Mouse (Mus musculus) brain, embryonic 14.5 days (tissue): ENCODE measurements around the gene Zfp704. TPM values are rescaled to one million over a fixed set of nuclear protein-coding genes. Genes with fewer than 3 reads are reported as not detected.

Experiments used
- DNase-seq: peaks from one replicate; pipeline ENCODE4 v3.0.0-alpha.2; 2011; ENCODE audit warnings: low read depth
- CTCF ChIP-seq: fragments of 200-500 bp; IDR thresholded peaks from 2 replicates; pipeline ENCODE4 v1.5.1; 2012; ENCODE audit warnings: inconsistent platforms, mild to moderate bottlenecking, moderate library complexity, borderline replicate concordance; ENCODE audit not compliant: insufficient read depth, insufficient read length; ENCODE audit errors: extremely low read depth
- POLR2A ChIP-seq: fragments of 200-500 bp; IDR thresholded peaks from 2 replicates; pipeline ENCODE4 v1.6.1; 2012; ENCODE audit warnings: mild to moderate bottlenecking, inconsistent platforms, borderline replicate concordance; ENCODE audit not compliant: poor library complexity, insufficient read depth, insufficient read length, severe bottlenecking; ENCODE audit errors: extremely low read depth
- polyA plus RNA-seq: library from polyadenylated mRNA; depleted of rRNA; stranded (reverse); fragments of >200 nt; gene quantifications from 2 replicates; pipeline ENCODE4 v1.2.3, GENCODE M21; 2012

Gene Zfp704
- polyA plus RNA-seq, 1 experiment, result 19.3 TPM

DNA sequence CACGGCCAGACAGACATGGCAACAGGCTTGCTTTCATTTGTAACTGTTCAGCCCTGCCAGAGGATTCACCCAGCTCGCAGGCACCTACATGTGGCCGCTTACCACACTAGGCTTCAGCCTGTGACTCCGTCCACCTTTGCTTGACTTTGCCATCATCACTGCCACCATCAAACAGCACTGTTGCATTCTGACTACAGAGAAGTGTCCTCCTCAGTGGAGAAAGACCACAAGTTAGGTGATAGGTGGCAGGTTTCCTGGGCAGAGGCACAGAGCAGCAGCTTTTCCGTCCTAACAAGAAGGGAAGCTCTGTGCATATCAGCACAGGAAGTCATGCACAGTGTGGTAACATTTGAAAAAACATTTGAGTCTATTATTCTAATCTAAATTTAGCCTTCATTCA is 60.1 kb downstream of the Zfp704 start:
- TF ChIP-seq POLR2A, result no peak
- no peak for TF ChIP-seq CTCF
- DNase-seq, result no peak

- no peak for DNase-seq
- TF ChIP-seq CTCF (no peak), POLR2A (no peak)
Measured at GRCm38 (mm10) chr3:9548188-9548587, 61.7 kb downstream of the Zfp704 start.

GRCm38 (mm10) chr3:9546882-9547620 is 62.8 kb downstream of the Zfp704 start:
- TF ChIP-seq POLR2A (no peak), CTCF (no peak)
- no peak for DNase-seq

DNA sequence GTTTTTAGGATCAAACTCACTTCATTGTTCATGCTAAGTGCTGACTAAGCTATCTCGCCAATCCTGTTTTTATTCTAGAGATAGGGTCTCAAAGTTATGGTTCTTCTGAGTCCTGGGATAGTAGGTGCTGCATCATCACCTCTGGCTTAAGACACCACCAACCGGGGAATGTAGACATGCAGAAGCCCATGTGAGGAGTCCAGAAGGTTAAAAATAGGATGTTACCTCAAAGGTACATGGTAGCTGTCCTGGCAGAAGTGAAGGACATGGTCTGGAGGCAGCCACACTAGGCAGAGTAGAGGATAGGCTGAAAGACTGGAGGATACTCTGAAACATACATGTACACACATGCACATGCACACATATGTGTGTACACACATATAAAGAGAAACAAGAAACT is 65.5 kb downstream of the Zfp704 start:
- no peak for TF ChIP-seq CTCF
- no peak for TF ChIP-seq POLR2A
- no peak for DNase-seq

DNA sequence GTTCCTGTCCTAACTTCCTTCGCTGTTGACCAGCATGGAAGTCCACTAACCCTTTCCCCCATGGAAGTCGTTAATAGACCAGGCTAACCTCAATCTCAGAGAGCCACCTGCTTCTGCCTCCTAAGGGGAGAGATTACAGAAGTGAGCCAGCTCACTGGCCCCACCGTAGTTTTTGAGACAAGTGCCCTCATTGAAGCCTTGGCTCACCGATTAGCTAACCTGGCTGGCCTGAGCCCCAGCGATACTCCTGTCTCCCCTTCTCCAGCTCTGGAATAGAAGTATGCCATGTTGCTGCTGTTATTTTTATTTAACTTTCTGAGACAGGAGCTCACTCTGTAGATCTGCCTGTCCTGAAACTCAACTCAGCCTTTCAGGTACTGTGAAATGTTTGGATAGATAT is 66.0 kb downstream of the Zfp704 start:
- TF ChIP-seq POLR2A (no peak), CTCF (no peak)
- no peak for DNase-seq

DNA sequence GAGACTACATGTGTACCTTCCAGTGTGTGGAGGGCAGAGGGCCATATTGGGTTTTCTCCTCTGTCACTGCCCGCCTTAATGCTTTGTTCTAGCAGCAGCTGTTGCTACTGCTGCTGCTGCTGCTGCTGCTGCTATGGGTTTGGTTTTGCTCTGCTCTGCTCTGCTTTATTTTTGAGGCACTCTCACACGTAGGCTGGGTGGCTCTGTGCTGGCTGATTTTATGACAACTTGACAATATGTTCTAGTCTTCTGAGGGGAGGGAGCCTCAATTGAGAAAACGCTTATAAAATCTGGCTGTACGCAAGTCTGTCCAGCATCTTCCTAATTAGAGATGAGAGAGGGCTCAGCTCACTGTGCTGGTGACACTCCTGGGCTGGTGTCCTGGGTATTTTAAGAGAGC is 66.4 kb downstream of the Zfp704 start:
- DNase-seq, result no peak
- TF ChIP-seq POLR2A, result no peak
- no peak for TF ChIP-seq CTCF

DNA sequence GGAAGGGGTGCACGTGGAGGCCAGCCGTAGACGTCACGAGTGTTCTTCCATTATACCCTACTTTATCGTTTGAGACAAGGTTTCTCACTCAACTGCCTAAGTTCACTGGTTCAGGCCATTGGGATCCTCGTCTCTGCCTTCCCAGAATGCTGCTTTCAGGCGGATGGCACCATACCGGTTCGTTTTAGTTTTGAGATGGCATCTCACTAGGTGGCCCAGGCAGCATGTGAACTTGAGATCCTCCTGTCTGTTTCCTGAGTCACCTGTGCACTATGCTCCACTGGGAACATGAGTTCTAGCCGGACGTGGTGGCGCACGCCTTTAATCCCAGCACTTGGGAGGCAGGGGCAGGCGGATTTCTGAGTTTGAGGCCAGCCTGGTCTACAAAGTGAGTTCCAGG is 68.3 kb downstream of the Zfp704 start:
- TF ChIP-seq CTCF, result no peak
- TF ChIP-seq POLR2A, result no peak
- DNase-seq, result no peak

- DNase-seq, result no peak
- TF ChIP-seq POLR2A (no peak), CTCF (no peak)
Measured at GRCm38 (mm10) chr3:9538510-9538909, 71.4 kb downstream of the Zfp704 start.

- no peak for TF ChIP-seq POLR2A
- no peak for TF ChIP-seq CTCF
- DNase-seq, result no peak
Measured at GRCm38 (mm10) chr3:9537889-9538288, 72.0 kb downstream of the Zfp704 start.

DNA sequence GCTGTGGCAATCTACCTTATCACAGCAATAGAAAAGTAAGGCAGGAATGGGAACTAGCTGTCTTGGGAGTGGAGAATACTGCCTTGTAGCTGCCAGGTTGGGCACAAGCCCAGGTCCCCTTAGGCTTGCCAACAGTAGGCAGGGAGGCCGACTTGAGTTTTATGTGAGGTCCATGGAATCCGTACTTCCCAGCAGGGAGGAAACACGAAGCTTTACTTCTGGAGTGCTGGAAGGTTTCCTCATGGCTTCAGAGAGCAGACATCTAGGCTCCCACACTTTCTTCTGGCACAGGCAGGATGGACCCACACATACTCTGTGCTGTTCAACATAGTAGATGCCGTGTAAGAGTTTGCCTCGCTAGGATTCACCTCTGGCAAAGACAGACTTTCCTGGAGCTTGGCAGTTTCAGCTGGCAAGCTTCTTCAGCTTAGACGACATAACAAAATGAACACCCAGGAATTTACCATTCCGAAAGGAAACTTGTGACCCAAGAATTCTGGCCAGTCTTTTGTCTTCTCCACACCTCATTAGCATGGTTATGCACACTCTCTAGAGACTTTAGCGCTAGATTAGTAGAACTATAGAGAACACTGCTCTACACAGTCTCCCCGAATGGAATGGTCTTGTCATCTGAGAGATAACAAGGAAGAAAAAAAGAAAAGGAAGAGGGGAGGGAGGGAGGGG is 79.6 kb downstream of the Zfp704 start:
- TF ChIP-seq CTCF (no peak), POLR2A (no peak)
- DNase-seq, result peak; percentile 74

- no peak for TF ChIP-seq POLR2A
- TF ChIP-seq CTCF, result no peak
Measured at GRCm38 (mm10) chr3:9524429-9524828, 85.5 kb downstream of the Zfp704 start.

More at GRCm38 (mm10) chr3:9524429-9524828, 85.5 kb downstream of the Zfp704 start:
- no peak for DNase-seq
